Mouse (Mus musculus) kidney, adult 9 months (tissue): Measurements from ENCODE around the gene Prr14.

Experiments
- DNase-seq: peaks from one replicate; pipeline ENCODE4 v3.0.0; 2022

Prr14 gene

GRCm38 (mm10) chr7:127512231-127513015 lies 53.0 kb downstream of the Prr14 start:
- DNase-seq = peak; percentile 94

DNA sequence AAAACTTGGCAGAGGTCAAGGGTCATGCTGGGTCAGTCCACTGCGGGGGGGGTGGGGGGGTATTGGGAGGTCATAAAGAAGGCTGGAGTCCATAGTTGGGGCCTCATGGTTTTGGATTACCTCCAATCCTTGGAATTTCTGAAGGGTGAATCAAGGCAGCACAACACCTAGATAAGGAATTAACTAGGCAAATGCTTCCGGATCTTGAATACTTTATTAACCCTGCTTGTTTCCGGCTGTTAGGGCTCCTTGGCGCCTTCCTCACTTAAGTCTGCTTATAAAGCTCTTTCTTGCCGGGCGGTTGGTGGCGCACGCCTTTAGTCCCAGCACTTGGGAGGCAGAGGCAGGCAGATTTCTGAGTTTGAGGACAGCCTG lies 53.6 kb downstream of the Prr14 start:
- DNase-seq = peak; percentile 88

DNA sequence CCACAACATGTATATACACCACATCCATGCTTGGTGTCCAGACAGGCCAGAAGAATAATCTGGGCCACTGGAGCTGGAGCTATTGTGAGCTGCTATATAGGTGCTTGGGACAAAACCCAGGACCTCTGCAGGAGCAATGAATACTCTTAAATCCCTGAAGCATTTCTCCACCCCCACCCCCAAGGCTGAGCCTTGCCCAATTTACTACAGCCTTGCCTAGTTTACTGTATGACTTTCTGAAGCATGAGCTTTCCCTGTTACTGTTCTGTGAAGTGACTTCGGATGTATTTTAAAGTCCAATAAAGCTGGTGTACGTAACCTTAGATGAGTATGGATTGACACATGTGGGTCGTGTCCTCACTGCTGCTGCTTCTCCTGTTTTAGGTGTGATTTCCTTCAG lies 54.4 kb downstream of the Prr14 start:
- peak; percentile 26 for DNase-seq

- DNase-seq = no peak
Observed at GRCm38 (mm10) chr7:127515846-127516245, 56.4 kb downstream of the Prr14 start.

GRCm38 (mm10) chr7:127516344-127516743 lies 56.9 kb downstream of the Prr14 start:
- no peak for DNase-seq

DNA sequence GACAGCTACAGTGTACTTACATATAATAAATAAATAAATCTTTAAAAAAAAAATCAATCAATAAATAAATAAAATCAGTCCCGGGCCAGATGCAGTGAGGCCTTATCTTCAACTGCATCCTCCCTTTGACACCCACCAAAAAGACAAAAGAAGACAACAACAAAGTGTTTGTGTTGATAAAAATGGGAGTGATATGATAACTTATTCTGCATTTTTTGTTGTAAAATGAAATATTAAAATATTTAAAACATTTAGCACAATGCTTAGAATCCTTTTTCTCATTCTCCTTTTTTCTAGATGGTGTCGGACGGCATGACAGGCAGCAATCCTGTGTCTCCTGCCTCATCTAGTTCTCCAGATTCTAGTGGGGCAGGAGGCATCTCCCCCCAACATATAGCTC lies 59.9 kb downstream of the Prr14 start, which contains the start of gene Gm42715:
TSS of gene Gm42715 (plus strand) at position 301 of the 400 bp plus-strand sequence.
- DNase-seq = no peak
